Mouse (Mus musculus) spleen, adult 2 months (tissue): Measurements from ENCODE around the gene Pced1b. TPM values are rescaled to one million over a fixed set of nuclear protein-coding genes. Genes with fewer than 3 reads are reported as not detected.

ENCODE experiments used
- DNase-seq, 2 experiments: peaks; one replicate each; pipeline versions ENCODE4 v3.0.0 to v3.0.0-alpha.2; 2012 to 2021; ENCODE audit warnings: low spot score in 2 of 2, low read depth in 1 of 2
- H3K27ac ChIP-seq: fragments of 200-500 bp; 2 replicates; pipeline ENCODE4 v1.5.1; 2012; ENCODE audit warnings: low read length, inconsistent platforms; ENCODE audit not compliant: insufficient read depth
- H3K27me3 ChIP-seq: fragments of 200-500 bp; 2 replicates; pipeline ENCODE4 v1.6.1; 2012; ENCODE audit warnings: mild to moderate bottlenecking, moderate library complexity, low read length, inconsistent platforms; ENCODE audit not compliant: control insufficient read depth, insufficient read depth
- H3K36me3 ChIP-seq: fragments of 200-500 bp; 2 replicates; pipeline ENCODE4 v1.6.1; 2012; ENCODE audit warnings: mild to moderate bottlenecking, low read length, inconsistent platforms; ENCODE audit not compliant: control insufficient read depth, insufficient read depth
- H3K4me1 ChIP-seq: fragments of 200-500 bp; 2 replicates; pipeline ENCODE4 v1.6.1; 2011; ENCODE audit warnings: inconsistent platforms; ENCODE audit not compliant: control insufficient read depth, insufficient read depth, insufficient read length
- H3K4me3 ChIP-seq: fragments of 200-500 bp; 2 replicates; pipeline ENCODE4 v1.5.1; 2011; ENCODE audit warnings: mild to moderate bottlenecking, inconsistent platforms; ENCODE audit not compliant: insufficient read depth, insufficient read length; ENCODE audit errors: extremely low read depth
- CTCF ChIP-seq: fragments of 200-500 bp; IDR thresholded peaks from 2 replicates; pipeline ENCODE4 v1.5.1; 2011; ENCODE audit warnings: mild to moderate bottlenecking, inconsistent platforms; ENCODE audit not compliant: insufficient read depth, insufficient read length, insufficient replicate concordance; ENCODE audit errors: extremely low read depth
- POLR2A ChIP-seq: fragments of 200-500 bp; IDR thresholded peaks from 2 replicates; pipeline ENCODE4 v1.6.1; 2011; ENCODE audit warnings: low read depth, low read length, inconsistent platforms
- WGBS: fragments of 180-500 bp; shearing (Covaris S2); methylation state at CpG from one replicate; pipeline ENCODE4 v1.1.7; 2018; 5-methylcytosine and 5-hydroxymethylcytosine counted together
- polyA plus RNA-seq: library from polyadenylated mRNA; depleted of rRNA; stranded (reverse); fragments of >200 nt; gene quantifications from 2 replicates; pipeline ENCODE4 v1.2.3, GENCODE M21; 2012

The Pced1b gene
- polyA plus RNA-seq, 1 experiment = 53.8 TPM

GRCm38 (mm10) chr15:97411136-97411535, 164.2 kb downstream of the Pced1b start:
- no peak for DNase-seq
- Histone ChIP-seq H3K4me3 (no peak overlapping the region), H3K4me1 (no peaks in the 10 kb centered on the region), H3K27me3 (no peaks in the 10 kb centered on the region), H3K27ac (no peak overlapping the region), H3K36me3 (no peaks in the 10 kb centered on the region)
- 85% methylated on average over 2 of the region's 2 CpGs for WGBS
- no peak for TF ChIP-seq POLR2A
- TF ChIP-seq CTCF = no peak

DNA sequence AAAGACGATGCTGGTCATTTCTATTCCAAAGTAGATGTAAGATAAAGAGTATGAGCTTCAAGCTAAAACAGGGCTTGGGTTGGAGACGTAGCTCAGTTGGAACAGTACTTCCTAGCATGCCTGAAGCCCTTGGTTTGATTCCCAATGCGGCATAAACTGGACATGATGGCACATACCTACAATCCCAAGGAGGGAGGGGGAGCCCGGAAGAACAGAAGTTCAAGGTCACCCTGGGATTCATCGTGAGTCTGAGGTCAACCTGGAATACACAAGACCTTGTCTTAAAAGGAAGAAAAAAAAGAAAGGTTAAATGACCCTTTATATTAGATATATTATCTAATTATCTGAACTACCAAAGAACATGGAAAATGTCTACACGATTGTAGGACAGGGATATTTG, 164.8 kb downstream of the Pced1b start:
- Histone ChIP-seq H3K27me3 (no peaks in the 10 kb centered on the region), H3K4me1 (no peaks in the 10 kb centered on the region), H3K36me3 (no peaks in the 10 kb centered on the region), H3K27ac (no peak overlapping the region), H3K4me3 (no peak overlapping the region)
- TF ChIP-seq CTCF (no peak), POLR2A (no peak)
- WGBS = 91% methylated on average over 6 of the region's 6 CpGs
- DNase-seq = no peak

- WGBS = 92% methylated on average over 8 of the region's 8 CpGs
- TF ChIP-seq POLR2A (no peak), CTCF (no peak)
- no peak overlapping the region for H3K4me3 ChIP-seq
- no peak overlapping the region for H3K27ac ChIP-seq
- no peaks in the 10 kb centered on the region for H3K27me3 ChIP-seq
- H3K4me1 ChIP-seq = no peaks in the 10 kb centered on the region
- no peak for DNase-seq
- H3K36me3 ChIP-seq = no peaks in the 10 kb centered on the region
Observed at GRCm38 (mm10) chr15:97412308-97412707, 165.4 kb downstream of the Pced1b start.

- no peak overlapping the region for H3K4me3 ChIP-seq
- H3K27ac ChIP-seq = no peak overlapping the region
- H3K36me3 ChIP-seq = no peaks in the 10 kb centered on the region
- WGBS = 89% methylated on average over 7 of the region's 7 CpGs
- TF ChIP-seq POLR2A (no peak), CTCF (no peak)
- H3K4me1 ChIP-seq = no peaks in the 10 kb centered on the region
- H3K27me3 ChIP-seq = no peaks in the 10 kb centered on the region
- DNase-seq = no peak
Observed at GRCm38 (mm10) chr15:97412861-97413260, 166.0 kb downstream of the Pced1b start.

DNA sequence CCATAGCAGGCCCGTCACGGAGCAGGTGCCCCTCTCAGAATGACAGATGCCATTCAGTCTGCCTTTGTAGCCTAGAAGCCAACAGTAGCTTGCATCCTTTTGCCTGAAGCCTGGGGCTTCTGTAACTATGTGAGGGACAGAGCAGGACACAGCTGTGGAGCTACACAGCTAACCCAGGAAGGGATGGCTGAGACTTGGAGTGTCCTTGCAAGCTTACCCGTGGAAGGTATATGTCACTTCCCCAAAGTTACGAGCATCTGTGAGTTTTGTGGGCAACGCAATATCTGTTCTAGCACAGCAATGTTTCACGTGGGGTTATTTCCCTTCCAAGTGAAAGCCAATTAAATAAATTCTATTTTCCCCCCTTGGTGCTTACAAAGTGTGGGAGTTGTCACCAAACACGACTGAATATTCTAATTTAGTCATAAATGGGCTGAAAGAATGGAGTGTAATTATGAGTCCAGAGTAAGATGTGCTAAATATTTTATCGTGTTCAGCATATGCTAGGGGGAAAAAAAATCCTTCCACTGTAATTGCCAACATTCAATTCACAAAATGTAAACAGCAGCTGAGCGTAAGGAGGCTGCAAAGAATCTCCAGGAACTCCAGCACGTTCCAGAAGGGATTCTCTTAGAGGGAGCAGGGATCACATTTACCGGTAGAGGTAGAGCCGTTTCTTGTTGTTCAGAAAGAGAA, 168.0 kb downstream of the Pced1b start:
- no peaks in the 10 kb centered on the region for H3K36me3 ChIP-seq
- H3K27me3 ChIP-seq = no peaks in the 10 kb centered on the region
- TF ChIP-seq CTCF = no peak
- no peak for TF ChIP-seq POLR2A
- no peak overlapping the region for H3K27ac ChIP-seq
- H3K4me1 ChIP-seq = no peaks in the 10 kb centered on the region
- no peak overlapping the region for H3K4me3 ChIP-seq
- WGBS = 65% methylated on average over 12 of the region's 12 CpGs
- no peak for DNase-seq

DNA sequence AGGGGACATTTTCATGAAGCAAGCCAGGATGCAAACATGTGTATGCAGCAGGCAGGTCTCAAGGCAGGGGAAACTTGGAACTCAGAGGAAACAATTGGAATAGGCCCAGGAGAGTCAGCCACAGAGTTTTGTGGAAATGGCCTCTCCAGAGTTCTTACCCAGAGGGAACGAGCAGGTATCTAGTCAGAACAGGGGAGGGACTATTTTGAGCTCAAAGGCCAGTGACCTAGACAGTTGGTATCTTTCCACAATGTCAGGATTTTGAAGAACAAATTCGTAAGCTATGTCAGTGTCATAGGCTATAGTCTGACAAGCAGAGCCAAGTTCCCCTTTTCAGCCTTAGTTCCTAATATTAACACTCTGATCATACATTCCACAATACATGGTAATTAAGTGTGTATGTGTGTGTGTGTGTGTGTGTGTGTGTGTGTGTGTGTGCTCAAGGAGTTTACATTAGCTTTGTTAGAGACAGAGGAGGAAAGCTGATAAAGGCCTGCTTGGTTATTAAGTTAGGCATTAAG, 168.6 kb downstream of the Pced1b start:
- Histone ChIP-seq H3K4me1 (no peaks in the 10 kb centered on the region), H3K4me3 (no peak overlapping the region), H3K27ac (no peak overlapping the region), H3K36me3 (no peaks in the 10 kb centered on the region), H3K27me3 (no peaks in the 10 kb centered on the region)
- TF ChIP-seq CTCF (no peak), POLR2A (no peak)
- DNase-seq = no peak
- 31% methylated on average over 2 of the region's 2 CpGs for WGBS

DNA sequence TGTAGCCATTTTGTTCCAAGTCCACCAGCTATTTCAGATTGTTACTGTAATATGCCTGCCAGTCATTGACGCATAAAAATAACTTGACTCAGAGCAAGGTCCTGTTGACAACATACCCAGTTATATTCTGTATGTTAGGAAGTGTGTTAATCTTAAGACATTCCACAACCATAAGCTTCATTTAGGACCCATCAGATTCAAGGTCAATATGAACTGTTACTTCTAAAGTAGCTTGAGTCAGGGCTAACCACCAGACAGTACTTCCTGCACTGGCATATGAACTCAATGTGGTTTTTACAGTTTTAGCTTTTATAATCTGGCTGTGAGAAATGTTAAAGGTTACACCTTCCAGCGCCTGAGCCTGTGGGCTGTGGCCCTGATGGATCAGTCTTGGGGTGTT, 173.4 kb downstream of the Pced1b start:
- no peak for DNase-seq
- no peak overlapping the region for H3K4me3 ChIP-seq
- no peaks in the 10 kb centered on the region for H3K27me3 ChIP-seq
- WGBS = 79% methylated on average over 2 of the region's 2 CpGs
- peaks cover 10% of the 10 kb centered on the region; the same call in 1 of the 2 replicates for H3K4me1 ChIP-seq
- no peak for TF ChIP-seq POLR2A
- no peak for TF ChIP-seq CTCF
- no peaks in the 10 kb centered on the region for H3K36me3 ChIP-seq
- no peak overlapping the region for H3K27ac ChIP-seq
